Mouse (Mus musculus): ENCODE data around the gene Map3k4. TPM values are rescaled to one million over a fixed set of nuclear protein-coding genes. Genes with fewer than 3 reads are reported as not detected.

Map3k4 gene
- polyA plus RNA-seq, 1 experiment from 2014 or later = 33.8 TPM

DNA sequence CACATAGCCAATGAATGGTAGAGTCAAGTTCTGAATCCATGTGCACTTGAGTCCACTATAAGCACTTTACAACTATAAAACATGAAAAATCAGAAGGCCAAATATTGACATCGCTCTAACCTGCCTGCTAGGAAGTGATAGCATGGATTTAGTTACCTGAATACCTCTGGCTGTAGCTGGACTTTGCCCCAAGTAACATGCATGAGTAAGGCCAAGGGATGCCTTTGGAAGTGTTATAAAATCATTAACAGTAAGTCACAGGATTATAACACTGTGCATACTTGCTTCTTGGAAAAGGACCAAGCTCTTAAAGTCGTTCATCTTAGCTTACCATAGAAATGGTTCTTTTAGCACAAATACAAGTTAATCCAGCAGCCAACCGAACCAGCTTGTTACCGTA is 18.6 kb upstream of the Map3k4 start:
- Histone ChIP-seq H3K4me1 (replicated peaks; ENCODE audit: control insufficient read depth, insufficient read depth, low read length) (no peaks in the 10 kb centered on the region), H3K4me3 (ENCODE audit: low read length) (no peak overlapping the region), H3K27me3 (ENCODE audit: control insufficient read depth, insufficient read depth, low read depth, low read length) (no peaks in the 10 kb centered on the region), H3K27ac (ENCODE audit: low read length) (no peak overlapping the region), H3K9ac (ENCODE audit: low read length) (no peak overlapping the region), H3K36me3 (ENCODE audit: control insufficient read depth, insufficient read depth, low read length) (no peaks in the 10 kb centered on the region), H3K9me3 (ENCODE audit: control insufficient read depth, low read length) (0 out of 2 replicates have a peak, but pooled peaks cover 2% of the 10 kb centered on the region), H3K4me2 (ENCODE audit: low read depth, low read length) (no peak overlapping the region)
- WGBS = 63% methylated on average over 4 of the region's 4 CpGs
- no peak for ATAC-seq (ENCODE audit: low read depth)

DNA sequence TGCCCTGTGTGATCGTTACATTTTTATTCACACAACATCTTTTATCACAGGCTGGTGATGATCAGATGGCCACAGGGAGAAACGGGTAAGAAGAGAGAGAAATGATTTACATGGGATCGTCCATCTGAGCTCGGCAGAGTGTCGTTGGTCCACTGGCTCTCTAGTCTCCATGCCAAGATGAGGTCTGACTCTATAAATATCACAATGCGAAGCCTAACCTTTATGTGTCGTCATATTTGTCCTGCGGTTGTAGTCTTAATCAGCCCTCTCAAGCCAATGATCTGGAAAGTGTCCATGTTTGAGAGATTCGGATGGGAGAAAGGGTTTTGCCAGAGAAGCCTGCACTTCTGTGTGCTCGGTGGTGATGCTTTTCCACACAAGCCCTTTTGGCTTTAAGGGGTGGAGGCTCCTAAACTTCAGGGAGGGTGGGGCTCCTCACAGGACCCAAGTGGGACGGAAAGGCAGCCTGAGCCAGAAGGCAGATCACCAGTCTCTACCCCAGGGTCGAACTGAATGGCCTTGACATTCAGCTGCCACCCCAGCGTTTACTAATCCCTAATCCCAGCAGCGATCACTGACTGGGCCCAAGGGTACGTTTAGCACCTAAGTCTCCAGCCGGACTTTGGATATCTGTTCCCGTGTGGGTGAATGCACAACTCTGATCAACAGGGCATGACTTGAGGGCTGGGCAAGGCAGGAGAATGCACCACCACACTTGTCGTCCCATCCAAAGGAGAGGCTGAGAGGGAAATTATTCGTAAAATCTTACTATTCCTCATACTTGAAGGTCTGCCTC is 17.7 kb upstream of the Map3k4 start:
- 0 out of 2 replicates have a peak, but pooled peaks cover 2% of the 10 kb centered on the region for H3K9me3 ChIP-seq (ENCODE audit: control insufficient read depth, low read length)
- H3K27me3 ChIP-seq (ENCODE audit: control insufficient read depth, insufficient read depth, low read depth, low read length) = no peaks in the 10 kb centered on the region
- H3K4me2 ChIP-seq (ENCODE audit: low read depth, low read length) = no peak overlapping the region
- H3K9ac ChIP-seq (ENCODE audit: low read length) = no peak overlapping the region
- no peak overlapping the region for H3K27ac ChIP-seq (ENCODE audit: low read length)
- H3K4me1 ChIP-seq (replicated peaks; ENCODE audit: control insufficient read depth, insufficient read depth, low read length) = no peaks in the 10 kb centered on the region
- 66% methylated on average over 19 of the region's 19 CpGs for WGBS
- no peak overlapping the region for H3K4me3 ChIP-seq (ENCODE audit: low read length)
- no peak for ATAC-seq (ENCODE audit: low read depth)
- no peaks in the 10 kb centered on the region for H3K36me3 ChIP-seq (ENCODE audit: control insufficient read depth, insufficient read depth, low read length)

DNA sequence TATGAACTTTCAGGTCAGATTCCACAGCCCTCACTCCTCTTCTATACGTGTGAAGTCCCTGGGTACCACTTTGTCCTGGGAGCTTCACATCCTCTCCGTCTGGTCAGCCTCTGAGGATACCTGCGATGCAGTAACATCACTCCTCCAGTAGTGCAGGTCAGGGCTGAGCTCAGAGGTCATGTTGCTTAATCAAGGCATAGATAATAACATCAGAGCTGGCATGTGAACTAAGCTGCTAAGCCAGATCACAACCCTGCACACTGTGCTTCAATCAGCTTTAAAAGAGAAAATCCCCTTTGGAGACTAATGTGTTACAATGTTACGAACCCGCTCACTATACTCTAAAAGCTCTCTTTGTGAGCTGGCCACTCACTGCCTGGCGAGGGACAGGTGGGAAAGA is 16.5 kb upstream of the Map3k4 start:
- H3K27me3 ChIP-seq (ENCODE audit: control insufficient read depth, insufficient read depth, low read depth, low read length) = no peaks in the 10 kb centered on the region
- no peaks in the 10 kb centered on the region for H3K36me3 ChIP-seq (ENCODE audit: control insufficient read depth, insufficient read depth, low read length)
- WGBS = 46% methylated on average over 6 of the region's 6 CpGs
- H3K4me2 ChIP-seq (ENCODE audit: low read depth, low read length) = no peak overlapping the region
- no peak overlapping the region for H3K9ac ChIP-seq (ENCODE audit: low read length)
- H3K4me1 ChIP-seq (replicated peaks; ENCODE audit: control insufficient read depth, insufficient read depth, low read length) = no peaks in the 10 kb centered on the region
- H3K27ac ChIP-seq (ENCODE audit: low read length) = no peak overlapping the region
- ATAC-seq (ENCODE audit: low read depth) = no peak
- H3K9me3 ChIP-seq (ENCODE audit: control insufficient read depth, low read length) = 0 out of 2 replicates have a peak, but pooled peaks cover 2% of the 10 kb centered on the region
- H3K4me3 ChIP-seq (ENCODE audit: low read length) = no peak overlapping the region

DNA sequence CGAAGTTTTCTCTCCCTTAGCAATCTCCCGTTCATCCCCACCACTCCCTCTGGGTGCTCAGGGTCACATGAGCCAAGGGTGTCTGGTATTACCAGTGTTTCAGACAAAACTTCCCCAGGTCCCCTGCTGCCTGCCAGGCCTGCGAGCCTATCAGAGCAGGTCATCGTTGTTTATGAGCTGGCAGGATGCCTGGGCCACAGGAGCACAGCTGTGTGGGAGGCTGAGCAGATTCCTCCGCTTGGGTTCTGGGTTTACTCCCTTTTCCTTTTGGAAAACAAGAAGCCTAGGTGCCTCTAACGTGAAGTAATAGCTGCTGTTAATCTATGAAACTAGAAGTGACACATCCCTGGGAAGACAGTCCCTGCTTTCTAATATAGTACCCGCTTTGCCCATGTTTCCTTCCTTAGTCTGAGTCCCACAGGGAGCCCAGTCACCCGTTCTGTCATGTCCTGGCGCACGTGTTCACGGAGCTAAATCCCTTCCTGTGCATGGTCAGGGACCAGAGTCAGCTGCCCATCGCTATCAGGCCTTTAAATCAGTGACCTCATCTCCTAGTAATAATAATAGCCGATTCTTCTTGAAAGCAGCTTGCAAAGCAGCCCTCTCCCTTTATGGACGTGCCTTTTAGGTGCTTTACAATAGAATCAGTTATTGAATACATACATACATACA is 9.4 kb upstream of the Map3k4 start:
- Histone ChIP-seq H3K4me3 (ENCODE audit: low read length) (no peak overlapping the region), H3K4me1 (replicated peaks; ENCODE audit: control insufficient read depth, insufficient read depth, low read length) (peaks cover 5% of the 10 kb centered on the region; the same call in 1 of the 2 replicates), H3K27ac (ENCODE audit: low read length) (no peak overlapping the region), H3K9me3 (ENCODE audit: control insufficient read depth, low read length) (no peaks in the 10 kb centered on the region), H3K9ac (ENCODE audit: low read length) (peak overlapping the region; percentile 11; the same call in 1 of the 2 replicates), H3K36me3 (ENCODE audit: control insufficient read depth, insufficient read depth, low read length) (no peaks in the 10 kb centered on the region), H3K27me3 (ENCODE audit: control insufficient read depth, insufficient read depth, low read depth, low read length) (no peaks in the 10 kb centered on the region), H3K4me2 (ENCODE audit: low read depth, low read length) (peak overlapping the region; percentile 30)
- WGBS = 26% methylated on average over 14 of the region's 14 CpGs
- peak; percentile 80 for ATAC-seq (ENCODE audit: low read depth)

DNA sequence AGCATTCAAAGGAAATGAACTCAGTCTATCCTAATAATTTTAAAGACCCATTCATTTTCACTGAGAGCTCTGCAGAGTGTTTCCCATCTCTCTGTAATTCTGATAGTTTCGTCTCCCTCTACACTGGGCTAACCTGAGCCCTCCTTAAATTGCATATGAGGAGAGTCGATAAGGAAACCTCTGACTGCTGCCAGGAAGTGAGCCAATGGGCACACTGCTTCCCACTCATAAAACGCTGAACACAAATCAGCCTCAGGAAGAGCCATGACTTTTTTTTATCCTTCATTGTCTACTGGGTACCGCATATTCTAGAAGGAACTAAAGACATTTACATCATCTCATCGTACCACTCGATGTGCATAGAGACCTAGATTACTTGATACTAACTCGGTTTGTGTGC is 1.2 kb upstream of the Map3k4 start:
- Histone ChIP-seq H3K9me3 (ENCODE audit: control insufficient read depth, low read length) (no peaks in the 10 kb centered on the region), H3K36me3 (ENCODE audit: control insufficient read depth, insufficient read depth, low read length) (no peaks in the 10 kb centered on the region), H3K4me3 (ENCODE audit: low read length) (no peak overlapping the region), H3K4me2 (ENCODE audit: low read depth, low read length) (no peak overlapping the region), H3K9ac (ENCODE audit: low read length) (no peak overlapping the region), H3K27ac (ENCODE audit: low read length) (no peak overlapping the region), H3K27me3 (ENCODE audit: control insufficient read depth, insufficient read depth, low read depth, low read length) (no peaks in the 10 kb centered on the region), H3K4me1 (replicated peaks; ENCODE audit: control insufficient read depth, insufficient read depth, low read length) (peaks cover 8% of the 10 kb centered on the region)
- WGBS = 78% methylated on average over 7 of the region's 7 CpGs
- ATAC-seq (ENCODE audit: low read depth) = no peak

DNA sequence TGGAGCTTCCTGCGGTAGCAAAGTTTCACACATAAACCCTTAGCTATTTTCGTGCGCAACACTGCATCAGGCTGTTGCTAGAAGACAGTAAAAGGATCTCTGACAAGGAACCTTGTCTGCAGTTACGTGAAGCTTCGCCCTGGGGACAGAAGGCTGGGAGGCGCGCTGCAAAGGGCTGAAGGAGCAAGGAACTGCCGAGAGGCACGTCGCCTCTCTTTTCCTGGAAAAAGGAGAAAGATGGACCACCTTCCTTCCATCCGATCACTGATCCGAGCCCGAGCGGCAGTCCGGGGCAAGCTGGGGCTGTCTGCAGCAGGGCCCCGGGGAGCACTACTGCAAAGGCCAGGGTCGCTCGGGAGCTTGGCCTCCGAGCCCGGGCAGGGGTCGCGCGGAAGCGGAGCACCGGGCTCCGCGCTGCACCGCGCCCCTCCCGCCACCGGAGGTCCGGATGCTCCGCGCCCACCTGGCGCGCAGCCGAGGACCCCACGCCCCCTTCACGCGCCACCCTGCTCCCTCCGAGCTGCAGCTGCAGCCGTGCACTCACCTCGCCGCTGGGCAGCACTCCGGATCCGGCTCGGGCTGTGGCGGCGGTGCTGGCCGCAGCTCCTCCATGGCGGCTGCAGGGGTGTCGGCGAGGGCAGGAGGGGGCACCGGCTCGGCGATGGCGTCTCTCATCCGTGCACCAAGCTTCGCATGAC is 493 bp downstream of the Map3k4 start:
- H3K9ac ChIP-seq (ENCODE audit: low read length) = peak overlapping the region; percentile 93
- no peaks in the 10 kb centered on the region for H3K36me3 ChIP-seq (ENCODE audit: control insufficient read depth, insufficient read depth, low read length)
- peak overlapping the region; percentile 98 for H3K4me3 ChIP-seq (ENCODE audit: low read length)
- peak overlapping the region; percentile 69 for H3K4me2 ChIP-seq (ENCODE audit: low read depth, low read length)
- no peaks in the 10 kb centered on the region for H3K27me3 ChIP-seq (ENCODE audit: control insufficient read depth, insufficient read depth, low read depth, low read length)
- no peaks in the 10 kb centered on the region for H3K9me3 ChIP-seq (ENCODE audit: control insufficient read depth, low read length)
- peaks cover 8% of the 10 kb centered on the region for H3K4me1 ChIP-seq (replicated peaks; ENCODE audit: control insufficient read depth, insufficient read depth, low read length)
- ATAC-seq (ENCODE audit: low read depth) = peak; percentile 86
- peak overlapping the region; percentile 94 for H3K27ac ChIP-seq (ENCODE audit: low read length)
- under 1% methylated on average over 55 of the region's 59 CpGs for WGBS

DNA sequence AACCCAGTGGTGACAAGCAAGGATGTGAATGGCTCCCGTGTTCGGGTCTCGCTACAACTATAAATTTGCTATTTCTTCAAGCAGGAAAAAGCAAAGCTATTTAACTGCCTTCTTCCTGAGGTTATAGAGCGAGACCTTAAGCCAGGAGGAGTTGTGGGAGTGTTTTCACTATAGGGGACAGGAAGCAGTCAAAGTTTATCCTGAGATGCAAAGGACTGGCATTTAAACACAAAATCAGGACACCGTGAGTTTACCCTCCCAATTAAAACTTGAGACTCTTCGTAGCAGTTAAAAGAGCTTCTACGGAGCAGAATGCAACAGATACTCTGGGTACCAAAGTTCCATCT is 1.0 kb downstream of the Map3k4 start:
- peaks cover 8% of the 10 kb centered on the region for H3K4me1 ChIP-seq (replicated peaks; ENCODE audit: control insufficient read depth, insufficient read depth, low read length)
- peak overlapping the region; percentile 93 for H3K9ac ChIP-seq (ENCODE audit: low read length)
- no peaks in the 10 kb centered on the region for H3K27me3 ChIP-seq (ENCODE audit: control insufficient read depth, insufficient read depth, low read depth, low read length)
- H3K9me3 ChIP-seq (ENCODE audit: control insufficient read depth, low read length) = no peaks in the 10 kb centered on the region
- peak overlapping the region; percentile 98 for H3K4me3 ChIP-seq (ENCODE audit: low read length)
- no peak for ATAC-seq (ENCODE audit: low read depth)
- H3K4me2 ChIP-seq (ENCODE audit: low read depth, low read length) = peak overlapping the region; percentile 69
- peak overlapping the region; percentile 94 for H3K27ac ChIP-seq (ENCODE audit: low read length)
- H3K36me3 ChIP-seq (ENCODE audit: control insufficient read depth, insufficient read depth, low read length) = no peaks in the 10 kb centered on the region
- WGBS = 4% methylated on average over 7 of the region's 7 CpGs

DNA sequence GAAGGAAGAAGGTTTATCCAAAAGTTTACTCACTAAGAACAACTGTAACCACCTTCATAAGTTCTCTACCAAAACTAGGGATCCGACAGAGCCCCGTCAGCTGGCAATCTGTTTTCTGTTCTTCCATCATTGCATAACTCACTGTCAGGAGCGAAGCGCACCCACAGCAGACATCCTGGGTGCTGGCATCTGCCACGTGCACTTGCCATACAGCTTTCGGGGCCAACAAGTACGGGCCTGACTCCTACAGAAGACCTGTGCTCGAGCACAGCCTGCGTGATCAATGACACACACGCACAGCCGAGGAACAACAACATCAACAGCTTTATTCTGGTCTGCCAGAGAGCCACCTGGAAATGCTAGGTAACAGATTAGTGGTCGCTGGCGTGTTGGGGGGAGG is 2.3 kb downstream of the Map3k4 start:
- Histone ChIP-seq H3K9me3 (ENCODE audit: control insufficient read depth, low read length) (no peaks in the 10 kb centered on the region), H3K4me1 (replicated peaks; ENCODE audit: control insufficient read depth, insufficient read depth, low read length) (peaks cover 8% of the 10 kb centered on the region), H3K9ac (ENCODE audit: low read length) (no peak overlapping the region), H3K36me3 (ENCODE audit: control insufficient read depth, insufficient read depth, low read length) (no peaks in the 10 kb centered on the region), H3K27me3 (ENCODE audit: control insufficient read depth, insufficient read depth, low read depth, low read length) (no peaks in the 10 kb centered on the region), H3K27ac (ENCODE audit: low read length) (no peak overlapping the region), H3K4me3 (ENCODE audit: low read length) (no peak overlapping the region), H3K4me2 (ENCODE audit: low read depth, low read length) (no peak overlapping the region)
- ATAC-seq (ENCODE audit: low read depth) = no peak
- WGBS = 86% methylated on average over 13 of the region's 13 CpGs

DNA sequence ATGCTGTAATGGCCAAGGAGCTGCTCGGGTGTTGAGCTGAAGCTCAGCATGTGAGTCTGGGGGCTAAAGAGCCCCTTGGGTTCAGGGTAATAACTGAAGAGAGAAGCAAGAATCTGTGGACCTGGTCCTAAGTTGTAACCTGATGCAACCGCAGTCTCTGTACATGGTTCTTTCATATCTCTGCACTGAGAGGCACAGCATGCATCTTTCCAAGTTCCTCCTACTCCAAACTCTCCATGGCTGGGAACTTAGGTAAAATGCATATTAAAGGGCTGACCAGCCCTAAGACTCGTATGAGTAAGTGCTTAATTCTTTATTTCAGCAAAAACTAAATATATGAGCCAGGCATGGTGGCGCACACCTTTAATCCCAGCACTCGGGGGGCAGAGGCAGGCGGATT is 6.3 kb downstream of the Map3k4 start:
- Histone ChIP-seq H3K9me3 (ENCODE audit: control insufficient read depth, low read length) (no peaks in the 10 kb centered on the region), H3K27ac (ENCODE audit: low read length) (no peak overlapping the region), H3K4me3 (ENCODE audit: low read length) (no peak overlapping the region), H3K36me3 (ENCODE audit: control insufficient read depth, insufficient read depth, low read length) (no peaks in the 10 kb centered on the region), H3K9ac (ENCODE audit: low read length) (no peak overlapping the region), H3K27me3 (ENCODE audit: control insufficient read depth, insufficient read depth, low read depth, low read length) (no peaks in the 10 kb centered on the region), H3K4me1 (replicated peaks; ENCODE audit: control insufficient read depth, insufficient read depth, low read length) (peaks cover 4% of the 10 kb centered on the region), H3K4me2 (ENCODE audit: low read depth, low read length) (no peak overlapping the region)
- no peak for ATAC-seq (ENCODE audit: low read depth)
- 92% methylated on average over 6 of the region's 6 CpGs for WGBS

Measured in lung, embryonic 16.5 days (tissue).